Mouse (Mus musculus): ENCODE measurements around the gene Gprc5a.

GRCm38 (mm10) chr6:135055882-135056281 lies 9.6 kb upstream of the Gprc5a start:
- TF ChIP-seq POLR2A (IDR thresholded peaks at IDR 0.05; ENCODE audit: borderline replicate concordance, insufficient read depth, low read length) = no peak
- TF ChIP-seq CTCF (IDR thresholded peaks at IDR 0.05; ENCODE audit: borderline replicate concordance, insufficient read depth, low read depth, low read length) = no peak
